Mouse (Mus musculus) left cerebral cortex, postnatal 36 days (tissue): ENCODE results near the gene Olfr461. TPM values are rescaled to one million over a fixed set of nuclear protein-coding genes. Genes with fewer than 3 reads are reported as not detected.
"Not testable (repeated sequence)": the region's sequence is repeated elsewhere in the genome, so short reads cannot be mapped to it uniquely, and the experiment has no call there.

ENCODE experiments used
- DNase-seq, 2 experiments: peaks; one replicate each; pipeline ENCODE4 v3.0.0; 2021 to 2022; ENCODE audit warnings: low spot score in 2 of 2, mixed read lengths in 1 of 2
- intact Hi-C: fragments of 180-260 bp; cut with DNase I; formaldehyde crosslinking; loops from one replicate; pipeline ENCODE4 v1.15.1; 2025
- total RNA-seq, 2 experiments: library from RNA; stranded (reverse); gene quantifications; 2 replicates each; pipeline ENCODE4 v1.2.3; 2021

Gene Olfr461
- total RNA-seq: not detected

GRCm38 (mm10) chr6:40554950-40555349 is at the start of gene Olfr461:
Gene Olfr461, minus strand, starts transcription at chr6:40555050.
- no peak for DNase-seq
- intact Hi-C loops: no loop called here

DNA sequence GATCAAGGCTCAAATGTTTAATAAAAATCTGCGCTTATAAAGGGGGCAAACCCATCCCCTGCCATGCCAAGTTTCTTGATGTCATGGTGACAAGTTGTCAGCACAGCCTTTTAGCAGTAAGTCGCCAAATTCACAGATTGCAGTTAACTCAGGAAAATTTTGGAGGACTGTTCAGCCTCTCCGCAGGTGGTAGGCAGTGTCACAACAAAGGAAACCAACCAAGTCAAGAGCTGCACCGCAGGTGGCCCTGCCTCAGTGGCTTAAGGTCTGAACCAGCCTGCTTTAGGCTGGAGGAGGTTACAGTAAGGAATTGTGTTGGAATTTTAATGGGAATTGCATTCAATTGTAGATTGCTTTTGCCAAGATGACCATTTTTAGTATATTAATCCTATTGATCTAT is 43.7 kb upstream of the Olfr461 start:
- intact Hi-C loops, DNase-seq: not testable (repeated sequence)

- intact Hi-C loops: no loop called here
- DNase-seq: no peak
Measured at GRCm38 (mm10) chr6:40594804-40595550, 40.1 kb upstream of the Olfr461 start.

DNA sequence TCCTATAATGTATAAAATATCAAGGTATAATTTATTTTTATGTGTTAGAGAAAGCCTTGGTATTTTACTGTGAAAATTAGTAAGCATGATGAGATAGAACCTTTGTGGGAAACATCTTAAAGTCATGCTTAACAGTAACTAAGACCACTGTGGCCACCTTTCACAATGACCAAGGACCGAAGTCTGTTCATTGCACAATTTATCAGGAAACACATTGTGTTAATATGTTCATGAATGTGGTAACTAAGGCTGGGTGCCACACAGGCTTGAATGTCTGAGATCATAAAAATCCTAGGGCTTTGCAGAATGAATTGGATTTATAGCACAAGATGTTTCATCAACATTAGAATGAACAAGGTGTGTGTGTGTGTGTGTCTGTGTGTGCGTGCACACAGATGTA is 33.5 kb upstream of the Olfr461 start:
- intact Hi-C loops: loop anchor here (10.0 kb wide), 1 partner anchor 586 kb away; no protein-coding TSS in a partner anchor
- no peak for DNase-seq

GRCm38 (mm10) chr6:40585645-40586044 is 30.8 kb upstream of the Olfr461 start, which contains the start of gene Clec5a:
Gene Clec5a, minus strand, starts transcription at chr6:40585821.
- intact Hi-C loops: loop anchor here (10.0 kb wide), 1 partner anchor 589 kb away; no protein-coding TSS in a partner anchor
- no peak for DNase-seq

DNA sequence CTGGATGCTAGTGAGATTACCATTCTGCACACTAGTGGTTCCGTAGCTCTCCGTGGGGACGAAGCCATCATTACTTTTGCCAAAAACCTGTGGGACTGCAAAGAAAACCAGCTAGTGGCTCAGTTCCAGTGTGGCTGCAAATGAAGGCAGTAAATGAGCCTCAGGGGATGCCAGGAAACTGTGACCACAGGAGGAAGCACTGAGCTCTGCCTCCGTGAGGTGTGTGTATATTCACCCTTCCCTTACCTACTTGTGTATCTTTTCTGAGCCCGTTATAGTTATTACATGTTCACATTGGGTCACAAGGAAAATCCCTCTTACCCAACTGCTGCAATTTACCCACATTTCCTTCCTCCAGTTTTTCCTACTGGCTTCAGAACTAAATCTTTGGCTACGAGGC is 29.5 kb upstream of the Olfr461 start:
- DNase-seq: no peak
- intact Hi-C loops: loop anchor here (10.0 kb wide), 1 partner anchor 590 kb away; no protein-coding TSS in a partner anchor

DNA sequence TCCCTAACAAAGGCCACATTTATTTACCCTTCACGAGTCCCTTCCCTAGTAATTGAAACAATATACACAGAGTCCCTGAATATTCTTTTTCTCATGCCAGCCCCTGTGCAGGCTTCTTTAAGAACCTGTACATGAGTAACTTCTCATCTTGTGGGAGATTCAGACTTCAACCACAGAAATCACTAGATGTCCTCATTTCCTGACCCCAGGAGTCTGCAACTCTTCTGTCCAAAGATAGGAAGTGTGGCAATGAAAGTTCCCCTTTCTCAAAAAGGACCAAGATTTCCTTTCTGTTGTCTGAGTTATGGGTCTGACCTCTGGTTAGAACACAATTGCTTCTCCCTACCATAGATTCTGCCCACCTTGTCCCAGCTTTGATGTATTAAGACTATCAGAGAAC is 21.5 kb upstream of the Olfr461 start:
- no peak for DNase-seq
- intact Hi-C loops: no loop called here

DNA sequence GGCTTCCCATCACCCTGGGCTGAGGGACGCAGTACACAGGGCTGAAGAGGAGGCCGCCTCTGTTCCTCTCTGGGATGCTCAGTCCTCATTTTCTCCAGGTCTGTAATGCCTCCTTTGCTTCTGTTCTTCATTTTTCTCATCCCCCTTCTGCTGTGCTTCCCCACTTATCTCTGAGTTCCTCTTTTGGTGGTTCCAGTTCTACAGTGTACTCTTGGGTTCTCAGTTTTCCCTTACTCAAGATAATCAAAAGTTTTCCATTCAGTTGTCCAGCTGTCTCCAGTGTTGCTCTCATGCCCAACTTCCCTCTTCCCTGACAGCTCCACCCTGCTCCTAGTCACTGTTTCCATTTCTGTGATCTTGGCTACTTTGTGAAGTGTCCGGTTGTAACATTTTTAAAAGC is 18.8 kb upstream of the Olfr461 start:
- intact Hi-C loops: no loop called here
- DNase-seq: no peak

GRCm38 (mm10) chr6:40569187-40569586 is 14.3 kb upstream of the Olfr461 start, which contains the start of gene Olfr460:
Gene Olfr460, plus strand, starts transcription at chr6:40569487.
- intact Hi-C loops: no loop called here
- DNase-seq: no peak

DNA sequence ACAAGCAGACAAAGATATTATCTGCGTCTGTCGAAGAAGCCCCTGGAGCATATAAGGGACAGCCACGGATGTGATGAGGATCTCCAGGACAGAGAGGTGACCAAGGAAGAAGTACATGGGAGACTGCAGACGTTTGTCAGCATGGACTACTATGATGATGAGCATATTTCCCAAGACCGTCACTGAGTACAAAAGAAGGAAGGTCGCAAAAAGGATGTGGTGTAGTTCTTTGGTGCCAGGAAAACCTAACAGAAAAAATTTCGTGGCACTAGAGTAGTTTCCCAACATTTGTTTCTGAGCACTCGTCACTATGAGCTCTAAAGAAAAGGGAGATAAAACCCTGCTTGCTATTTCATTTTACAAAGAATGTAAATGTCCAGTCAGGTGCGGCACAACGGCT is 10.2 kb downstream of the Olfr461 start:
- intact Hi-C loops: no loop called here

GRCm38 (mm10) chr6:40519408-40519807 is 35.4 kb downstream of the Olfr461 start, which contains the start of gene Prss37:
Gene Prss37, minus strand, starts transcription at chr6:40519508.
- intact Hi-C loops: no loop called here
- DNase-seq: no peak

More for the DNA sequence above, 10.2 kb downstream of the Olfr461 start:
- DNase-seq: no peak

- intact Hi-C loops: no loop called here
Measured at GRCm38 (mm10) chr6:40493229-40493628, 61.6 kb downstream of the Olfr461 start, which contains the start of gene Tas2r108. Gene Tas2r108, plus strand, starts transcription at chr6:40493529.

More at GRCm38 (mm10) chr6:40493229-40493628, 61.6 kb downstream of the Olfr461 start, which contains the start of gene Tas2r108:
- DNase-seq: no peak

Other genes with a start within 250 kb of the Olfr461 start
- 10 to 100 TPM; 41.4 to 44.8 TPM for gene Agk, start 229.9 kb downstream of the Olfr461 start, total RNA-seq
- 10 to 100 TPM; 53.2 to 58.2 TPM for gene E330009J07Rik, start 118.9 kb downstream of the Olfr461 start, total RNA-seq
- gene Wee2, start 116.0 kb downstream of the Olfr461 start, total RNA-seq: under 1 TPM in 1 of 2 experiments, not detected in 1; 0.18 TPM
- 10 to 100 TPM; 25.9 to 36.0 TPM for gene Ssbp1, start 83.7 kb downstream of the Olfr461 start, total RNA-seq
- under 1 TPM; 0.39 TPM for gene Tas2r137, start 63.8 kb downstream of the Olfr461 start, total RNA-seq
- gene Tas2r108, start 61.5 kb downstream of the Olfr461 start, total RNA-seq: not detected
- not detected for gene Prss37, start 35.5 kb downstream of the Olfr461 start, total RNA-seq
- not detected for gene Olfr460, start 14.4 kb upstream of the Olfr461 start, total RNA-seq
- under 1 TPM; 0.47 to 0.84 TPM for gene Clec5a, start 30.8 kb upstream of the Olfr461 start, total RNA-seq
- gene Tas2r138, start 58.3 kb upstream of the Olfr461 start, total RNA-seq: not detected
- gene Mgam, start 73.8 kb upstream of the Olfr461 start, total RNA-seq: not detected